Mouse (Mus musculus) ES-CJ7 (cell line): ENCODE data around the gene Olfr1242.

Experiments
- DNase-seq: peaks from one replicate; pipeline ENCODE4 v3.0.0; 2011; ENCODE audit warnings: low read depth, low spot score

Gene Olfr1242

DNA sequence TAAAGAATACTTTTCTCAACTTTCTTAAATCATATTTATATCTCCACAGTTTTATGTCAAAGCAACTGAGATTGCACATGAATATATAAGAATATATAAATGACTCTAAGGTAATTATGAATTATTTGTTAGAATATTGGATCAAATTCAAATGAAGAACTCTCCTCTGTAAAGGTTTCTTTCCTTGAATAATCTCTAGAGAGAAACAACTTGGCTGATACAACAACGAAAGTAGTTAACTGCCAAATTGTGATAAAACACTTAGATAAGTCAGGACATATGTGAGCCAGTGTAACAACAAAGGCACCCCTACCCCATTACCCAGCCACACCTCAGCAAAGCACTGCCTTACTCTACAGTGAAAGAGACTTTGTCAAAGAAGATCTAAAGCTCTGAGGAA is at the start of gene Olfr1242:
TSS of gene Olfr1242 (minus strand) at position 101 of the 400 bp plus-strand sequence.
- DNase-seq, result no peak

DNA sequence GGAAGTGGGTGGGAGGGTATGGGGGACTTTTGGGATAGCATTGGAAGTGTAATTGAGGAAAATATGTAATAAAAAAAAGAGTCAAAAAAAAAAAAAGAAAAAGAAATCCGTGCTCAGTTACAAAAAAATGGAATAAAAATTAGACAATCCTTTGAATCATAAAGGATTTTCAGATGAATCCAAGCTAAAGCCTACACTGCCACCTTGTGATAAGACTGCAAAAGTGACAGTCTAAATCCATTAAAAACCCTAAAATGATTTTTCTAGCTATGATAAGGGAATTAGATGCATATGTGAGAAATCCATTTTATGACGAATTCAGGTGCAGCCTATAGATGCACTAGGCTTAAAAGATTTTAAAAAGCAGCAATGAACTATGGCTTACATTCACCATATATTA is 46.4 kb upstream of the Olfr1242 start:
- no peak for DNase-seq

DNA sequence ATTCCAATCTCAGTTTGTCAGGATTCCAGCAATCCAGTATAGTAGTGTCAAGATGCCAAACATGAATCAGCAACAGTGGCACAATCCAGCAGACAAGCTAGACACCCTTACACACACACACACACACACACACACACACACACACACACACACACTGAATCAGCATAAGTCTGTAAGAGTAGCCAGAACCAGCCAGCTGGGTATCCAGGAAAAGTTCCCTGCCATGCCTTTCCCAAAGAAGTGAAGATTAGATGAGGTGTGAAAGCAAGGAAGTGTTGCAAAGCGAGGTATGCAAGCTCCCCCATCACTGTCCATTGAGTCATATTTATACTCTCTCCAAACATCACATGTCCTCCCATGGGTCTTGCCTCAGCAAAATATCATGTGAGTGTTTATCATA is 41.8 kb upstream of the Olfr1242 start:
- DNase-seq, result no peak

DNA sequence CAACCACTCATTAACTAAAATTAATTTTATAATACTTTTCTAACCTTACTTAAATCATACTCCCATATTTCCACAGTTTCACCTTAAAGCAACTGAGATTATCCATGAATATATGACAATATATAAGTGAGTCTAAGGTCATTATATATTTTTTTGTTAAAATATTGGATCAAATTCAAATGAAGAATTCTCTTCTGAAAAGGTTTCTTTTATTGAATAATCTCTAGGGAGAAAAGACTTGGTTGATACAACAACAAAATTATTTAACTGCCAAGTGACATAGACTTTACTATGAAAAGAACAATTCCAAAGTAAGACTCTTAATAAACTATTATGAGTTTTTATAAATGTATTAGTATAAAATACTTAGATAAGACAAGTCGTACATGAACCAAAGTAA is 33.3 kb upstream of the Olfr1242 start, which contains the start of gene Olfr1243:
TSS of gene Olfr1243 (minus strand) at position 101 of the 400 bp plus-strand sequence.
- DNase-seq, result no peak

DNA sequence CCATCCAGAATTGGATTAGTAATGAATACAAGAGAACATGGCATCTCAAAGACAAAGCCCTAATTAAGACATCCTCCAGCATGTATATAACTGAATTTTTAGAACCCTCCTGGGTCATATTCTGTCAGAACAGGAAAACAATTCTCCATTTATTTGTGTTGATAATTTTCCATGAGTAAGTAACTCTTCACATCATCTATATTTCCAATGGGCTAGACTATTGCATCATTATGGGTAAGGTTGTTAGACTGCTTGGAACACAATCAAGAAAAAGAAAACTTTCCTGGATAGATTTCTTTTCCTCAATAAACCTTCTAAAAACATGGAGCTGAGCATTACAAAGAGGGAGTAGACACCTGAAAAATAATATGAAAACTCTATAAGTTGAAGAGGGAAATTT is 11.1 kb downstream of the Olfr1242 start, which contains the start of gene Olfr1241:
TSS of gene Olfr1241 (minus strand) at position 101 of the 400 bp plus-strand sequence.
- DNase-seq, result no peak

DNA sequence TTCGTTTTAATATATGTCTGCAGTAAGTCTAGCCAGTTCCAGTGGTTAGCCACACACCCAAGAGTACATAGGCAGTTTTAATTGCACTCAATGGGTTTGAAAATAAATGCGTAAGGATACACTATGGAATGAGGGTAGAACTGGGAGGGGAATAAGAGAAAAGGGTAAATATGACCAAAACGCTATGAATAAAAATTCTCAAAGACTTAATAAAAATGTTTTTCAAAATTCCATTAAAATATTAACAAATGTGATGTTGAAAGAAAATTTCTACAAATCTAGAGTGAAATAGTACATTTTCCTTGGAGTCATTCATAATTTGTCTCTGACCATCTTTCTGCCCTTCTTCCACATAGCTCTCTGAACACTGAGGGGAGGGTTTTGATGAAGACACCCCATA is 55.2 kb downstream of the Olfr1242 start, which contains the start of gene Olfr1240:
TSS of gene Olfr1240 (minus strand) at position 101 of the 400 bp plus-strand sequence.
- no peak for DNase-seq
